Mouse (Mus musculus): ENCODE measurements around the gene Ppa2. TPM values are rescaled to one million over a fixed set of nuclear protein-coding genes. Genes with fewer than 3 reads are reported as not detected.

Ppa2 gene
- polyA plus RNA-seq, 1 experiment from 2014 or later: 141 TPM

- no peaks in the 10 kb centered on the region for H3K27me3 ChIP-seq (ENCODE audit: insufficient read depth, low read length)
- peaks cover 3% of the 10 kb centered on the region; the same call in 1 of the 2 replicates for H3K36me3 ChIP-seq (ENCODE audit: insufficient read depth, low read length)
- no peak overlapping the region for H3K27ac ChIP-seq
- H3K4me2 ChIP-seq (ENCODE audit: low read length): no peak overlapping the region
- H3K9ac ChIP-seq (ENCODE audit: low read depth, low read length): no peak overlapping the region
- no peak for TF ChIP-seq CTCF (IDR thresholded peaks at IDR 0.05; ENCODE audit: low read depth)
- ATAC-seq (replicated peaks; ENCODE audit: low FRiP score, low read depth) (no peak), DNase-seq (ENCODE audit: low spot score) (no peak)
- 84% methylated on average over 5 of the region's 5 CpGs for WGBS
- no peaks in the 10 kb centered on the region for H3K9me3 ChIP-seq (replicated peaks; ENCODE audit: low read length)
- 0 out of 2 replicates have a peak, but pooled peaks cover 5% of the 10 kb centered on the region for H3K4me1 ChIP-seq (replicated peaks; ENCODE audit: insufficient read depth, low read length)
- no peak overlapping the region for H3K4me3 ChIP-seq (replicated peaks; ENCODE audit: low read depth, low read length)
Observed at GRCm38 (mm10) chr3:133334691-133335090, 24.8 kb downstream of the Ppa2 start.

GRCm38 (mm10) chr3:133335166-133335565 is 25.3 kb downstream of the Ppa2 start:
- H3K27me3 ChIP-seq (ENCODE audit: insufficient read depth, low read length): no peaks in the 10 kb centered on the region
- 0 out of 2 replicates have a peak, but pooled peaks cover 5% of the 10 kb centered on the region for H3K4me1 ChIP-seq (replicated peaks; ENCODE audit: insufficient read depth, low read length)
- no peak for TF ChIP-seq CTCF (IDR thresholded peaks at IDR 0.05; ENCODE audit: low read depth)
- no peaks in the 10 kb centered on the region for H3K9me3 ChIP-seq (replicated peaks; ENCODE audit: low read length)
- no peak overlapping the region for H3K4me3 ChIP-seq (replicated peaks; ENCODE audit: low read depth, low read length)
- H3K27ac ChIP-seq: no peak overlapping the region
- no peak overlapping the region for H3K4me2 ChIP-seq (ENCODE audit: low read length)
- peaks cover 4% of the 10 kb centered on the region; the same call in 1 of the 2 replicates for H3K36me3 ChIP-seq (ENCODE audit: insufficient read depth, low read length)
- 89% methylated on average over 2 of the region's 2 CpGs for WGBS
- H3K9ac ChIP-seq (ENCODE audit: low read depth, low read length): no peak overlapping the region
- DNase-seq (ENCODE audit: low spot score) (no peak), ATAC-seq (replicated peaks; ENCODE audit: low FRiP score, low read depth) (no peak)

- peak; percentile 56; the same call in 1 of the 2 replicates for TF ChIP-seq CTCF (IDR thresholded peaks at IDR 0.05; ENCODE audit: low read depth)
- no peak for ATAC-seq (replicated peaks; ENCODE audit: low FRiP score, low read depth)
- WGBS: 73% methylated on average over 7 of the region's 7 CpGs
Observed at GRCm38 (mm10) chr3:133336400-133336799, 26.5 kb downstream of the Ppa2 start.

GRCm38 (mm10) chr3:133338851-133339356 is 29.0 kb downstream of the Ppa2 start:
- Histone ChIP-seq H3K9me3 (replicated peaks; ENCODE audit: low read length) (no peaks in the 10 kb centered on the region), H3K9ac (ENCODE audit: low read depth, low read length) (no peak overlapping the region), H3K4me2 (ENCODE audit: low read length) (no peak overlapping the region), H3K27ac (no peak overlapping the region), H3K4me1 (replicated peaks; ENCODE audit: insufficient read depth, low read length) (0 out of 2 replicates have a peak, but pooled peaks cover 5% of the 10 kb centered on the region), H3K4me3 (replicated peaks; ENCODE audit: low read depth, low read length) (no peak overlapping the region), H3K27me3 (ENCODE audit: insufficient read depth, low read length) (no peaks in the 10 kb centered on the region), H3K36me3 (ENCODE audit: insufficient read depth, low read length) (peaks cover 11% of the 10 kb centered on the region; the same call in 1 of the 2 replicates)
- ATAC-seq (replicated peaks; ENCODE audit: low FRiP score, low read depth) (no peak), DNase-seq (ENCODE audit: low spot score) (no peak)
- WGBS: 76% methylated on average over 9 of the region's 9 CpGs
- no peak for TF ChIP-seq CTCF (IDR thresholded peaks at IDR 0.05; ENCODE audit: low read depth)

More at GRCm38 (mm10) chr3:133336400-133336799, 26.5 kb downstream of the Ppa2 start:
- H3K9me3 ChIP-seq (replicated peaks; ENCODE audit: low read length): no peaks in the 10 kb centered on the region
- peaks cover 11% of the 10 kb centered on the region; the same call in 1 of the 2 replicates for H3K36me3 ChIP-seq (ENCODE audit: insufficient read depth, low read length)
- H3K4me2 ChIP-seq (ENCODE audit: low read length): no peak overlapping the region
- DNase-seq (ENCODE audit: low spot score): peak; percentile 46
- 0 out of 2 replicates have a peak, but pooled peaks cover 5% of the 10 kb centered on the region for H3K4me1 ChIP-seq (replicated peaks; ENCODE audit: insufficient read depth, low read length)
- no peak overlapping the region for H3K9ac ChIP-seq (ENCODE audit: low read depth, low read length)
- H3K4me3 ChIP-seq (replicated peaks; ENCODE audit: low read depth, low read length): no peak overlapping the region
- H3K27ac ChIP-seq: no peak overlapping the region
- no peaks in the 10 kb centered on the region for H3K27me3 ChIP-seq (ENCODE audit: insufficient read depth, low read length)

- TF ChIP-seq CTCF (IDR thresholded peaks at IDR 0.05; ENCODE audit: low read depth): no peak
- Histone ChIP-seq H3K9ac (ENCODE audit: low read depth, low read length) (no peak overlapping the region), H3K4me1 (replicated peaks; ENCODE audit: insufficient read depth, low read length) (0 out of 2 replicates have a peak, but pooled peaks cover 2% of the 10 kb centered on the region), H3K4me2 (ENCODE audit: low read length) (no peak overlapping the region), H3K4me3 (replicated peaks; ENCODE audit: low read depth, low read length) (no peak overlapping the region), H3K27me3 (ENCODE audit: insufficient read depth, low read length) (no peaks in the 10 kb centered on the region), H3K27ac (no peak overlapping the region), H3K36me3 (ENCODE audit: insufficient read depth, low read length) (peaks cover 11% of the 10 kb centered on the region; the same call in 1 of the 2 replicates), H3K9me3 (replicated peaks; ENCODE audit: low read length) (no peaks in the 10 kb centered on the region)
- 31% methylated on average over 11 of the region's 11 CpGs for WGBS
- ATAC-seq (replicated peaks; ENCODE audit: low FRiP score, low read depth): no peak; the same call in 1 of the 2 replicates
- DNase-seq (ENCODE audit: low spot score): peak; percentile 74
Observed at GRCm38 (mm10) chr3:133339411-133339823, 29.5 kb downstream of the Ppa2 start.

- peaks cover 11% of the 10 kb centered on the region; the same call in 1 of the 2 replicates for H3K36me3 ChIP-seq (ENCODE audit: insufficient read depth, low read length)
- H3K4me1 ChIP-seq (replicated peaks; ENCODE audit: insufficient read depth, low read length): no peaks in the 10 kb centered on the region
- DNase-seq (ENCODE audit: low spot score) (no peak), ATAC-seq (replicated peaks; ENCODE audit: low FRiP score, low read depth) (no peak)
- no peak overlapping the region for H3K9ac ChIP-seq (ENCODE audit: low read depth, low read length)
- H3K27ac ChIP-seq: no peak overlapping the region
- H3K4me3 ChIP-seq (replicated peaks; ENCODE audit: low read depth, low read length): no peak overlapping the region
- H3K4me2 ChIP-seq (ENCODE audit: low read length): no peak overlapping the region
- no peaks in the 10 kb centered on the region for H3K9me3 ChIP-seq (replicated peaks; ENCODE audit: low read length)
- WGBS: 86% methylated on average over 11 of the region's 11 CpGs
- H3K27me3 ChIP-seq (ENCODE audit: insufficient read depth, low read length): no peaks in the 10 kb centered on the region
- no peak for TF ChIP-seq CTCF (IDR thresholded peaks at IDR 0.05; ENCODE audit: low read depth)
Observed at GRCm38 (mm10) chr3:133341106-133341505, 31.2 kb downstream of the Ppa2 start.

All from kidney, postnatal 0 days (tissue).